Mouse (Mus musculus) limb, embryonic 12.5 days (tissue): ENCODE measurements at regions not wholly inside any gene's neighbourhood (a gene's known extent, or its start where the extent isn't known, plus 50 kb on each side); places are given as distances from the start of the nearest gene placed in this dataset.
"Not testable (repeated sequence)": the region's sequence is repeated elsewhere in the genome, so short reads cannot be mapped to it uniquely, and the experiment has no call there.

ENCODE experiments used
- ATAC-seq: fragments of 200-750 bp; cut with Nextera tagmentation; 2 replicates; pipeline ENCODE4 v1.8.0; 2017; ENCODE audit warnings: low read depth, moderate TSS enrichment; ENCODE audit not compliant: insufficient number of reproducible peaks, insufficient read depth, low FRiP score, low TSS enrichment
- H3K27ac ChIP-seq: fragments of 300-500 bp; sonication (generic); 2 replicates; pipeline ENCODE4 v1.5.1; 2016; ENCODE audit warnings: mild to moderate bottlenecking, moderate library complexity
- H3K27me3 ChIP-seq: fragments of 300-500 bp; sonication (generic); 2 replicates; pipeline ENCODE4 v1.6.1; 2016; ENCODE audit warnings: mild to moderate bottlenecking, moderate library complexity
- H3K36me3 ChIP-seq: fragments of 300-500 bp; sonication (generic); 2 replicates; pipeline ENCODE4 v1.6.1; 2016; ENCODE audit warnings: mild to moderate bottlenecking, moderate library complexity
- H3K4me1 ChIP-seq: fragments of 300-500 bp; sonication (generic); replicated peaks from 2 replicates; pipeline ENCODE4 v1.6.1; 2016
- H3K4me2 ChIP-seq: fragments of 300-500 bp; sonication (generic); 2 replicates; pipeline ENCODE4 v1.6.1; 2016; ENCODE audit warnings: mild to moderate bottlenecking, moderate library complexity
- H3K4me3 ChIP-seq: fragments of 300-500 bp; sonication (generic); replicated peaks from 2 replicates; pipeline ENCODE4 v1.5.1; 2016; ENCODE audit warnings: mild to moderate bottlenecking
- H3K9ac ChIP-seq: fragments of 300-500 bp; sonication (generic); replicated peaks from 2 replicates; pipeline ENCODE4 v1.6.1; 2016; ENCODE audit warnings: mild to moderate bottlenecking, moderate library complexity
- H3K9me3 ChIP-seq: fragments of 300-500 bp; sonication (generic); 2 replicates; pipeline ENCODE4 v1.6.1; 2016; ENCODE audit warnings: mild to moderate bottlenecking, moderate library complexity
- whole genome bisulfite sequencing: fragments of 180-500 bp; shearing (Covaris S2); methylation state at CpG from one replicate; pipeline ENCODE4 v1.1.7; 2016; 5-methylcytosine and 5-hydroxymethylcytosine counted together

GRCm38 (mm10) chr2:51752941-51753564 lies 125.7 kb downstream of the Tas2r134 start:
- H3K9me3 ChIP-seq, result no peaks in the 10 kb centered on the region
- H3K4me3 ChIP-seq, result no peak overlapping the region
- H3K4me2 ChIP-seq, result no peak overlapping the region
- H3K27ac ChIP-seq, result no peak overlapping the region
- ATAC-seq, result no peak
- H3K4me1 ChIP-seq, result 0 out of 2 replicates have a peak, but pooled peaks cover 3% of the 10 kb centered on the region
- H3K36me3 ChIP-seq, result no peaks in the 10 kb centered on the region
- H3K9ac ChIP-seq, result no peak overlapping the region
- WGBS, result 62% methylated on average over 12 of the region's 12 CpGs
- no peaks in the 10 kb centered on the region for H3K27me3 ChIP-seq

DNA sequence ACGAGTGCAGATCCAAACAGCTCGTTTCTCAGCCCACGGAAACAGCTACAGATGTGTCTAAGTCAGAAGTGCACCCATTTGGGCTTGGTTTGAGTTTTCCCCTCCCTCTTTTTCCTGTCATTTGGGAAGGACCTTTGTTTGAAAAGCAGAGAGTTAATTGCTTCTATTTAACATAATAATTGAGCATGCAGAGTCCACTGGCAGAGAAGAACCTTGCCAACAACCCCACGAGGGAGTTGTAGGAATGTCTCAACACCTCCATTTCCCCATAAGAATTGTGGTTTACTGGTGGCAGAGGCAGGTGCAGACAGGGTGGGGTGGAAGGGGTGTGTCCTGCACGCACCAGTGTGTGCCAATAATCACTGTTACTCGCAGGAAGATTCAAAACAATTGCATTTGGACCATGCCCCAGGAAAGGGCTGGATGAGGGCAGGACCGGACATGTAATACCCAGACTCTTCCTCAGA lies 126.3 kb downstream of the Tas2r134 start:
- Histone ChIP-seq H3K4me2 (no peak overlapping the region), H3K36me3 (no peaks in the 10 kb centered on the region), H3K27me3 (no peaks in the 10 kb centered on the region), H3K4me1 (0 out of 2 replicates have a peak, but pooled peaks cover 3% of the 10 kb centered on the region), H3K27ac (no peak overlapping the region), H3K9ac (no peak overlapping the region), H3K4me3 (no peak overlapping the region), H3K9me3 (no peaks in the 10 kb centered on the region)
- WGBS, result 56% methylated on average over 7 of the region's 7 CpGs
- no peak for ATAC-seq

DNA sequence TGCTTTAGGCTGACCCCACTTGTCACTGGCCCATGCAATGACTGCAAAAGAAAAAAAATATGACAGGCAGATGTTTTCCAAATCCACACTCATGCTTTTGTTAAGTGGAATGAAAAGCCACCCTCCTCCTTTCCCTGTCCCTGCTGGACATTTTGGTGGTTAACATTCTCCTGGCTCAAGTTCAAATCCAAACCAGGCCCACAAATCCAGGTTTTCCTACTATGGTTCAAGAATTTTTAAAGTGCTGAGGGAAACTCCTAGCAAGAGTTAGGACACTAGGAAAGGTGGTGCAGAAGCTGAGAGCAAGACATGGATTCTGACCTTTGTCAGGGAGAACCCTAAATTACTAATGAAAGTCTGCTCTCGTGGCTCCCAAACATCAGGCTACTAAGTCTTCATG lies 130.1 kb downstream of the Tas2r134 start:
- Histone ChIP-seq H3K36me3 (no peaks in the 10 kb centered on the region), H3K4me2 (no peak overlapping the region), H3K27me3 (no peaks in the 10 kb centered on the region), H3K4me3 (no peak overlapping the region), H3K9me3 (no peaks in the 10 kb centered on the region), H3K27ac (no peak overlapping the region), H3K4me1 (0 out of 2 replicates have a peak, but pooled peaks cover 3% of the 10 kb centered on the region), H3K9ac (no peak overlapping the region)
- 52% methylated on average over 1 of the region's 1 CpGs for whole genome bisulfite sequencing
- ATAC-seq, result no peak

GRCm38 (mm10) chr2:51758093-51758492 lies 130.8 kb downstream of the Tas2r134 start:
- 81% methylated on average over 8 of the region's 8 CpGs for WGBS
- H3K27ac ChIP-seq, result no peak overlapping the region
- no peak overlapping the region for H3K9ac ChIP-seq
- H3K36me3 ChIP-seq, result no peaks in the 10 kb centered on the region
- no peaks in the 10 kb centered on the region for H3K9me3 ChIP-seq
- 0 out of 2 replicates have a peak, but pooled peaks cover under 1% of the 10 kb centered on the region for H3K4me1 ChIP-seq
- H3K27me3 ChIP-seq, result no peaks in the 10 kb centered on the region
- no peak overlapping the region for H3K4me2 ChIP-seq
- no peak for ATAC-seq
- H3K4me3 ChIP-seq, result no peak overlapping the region

- H3K9ac ChIP-seq, result no peak overlapping the region
- peaks cover 17% of the 10 kb centered on the region for H3K4me1 ChIP-seq
- no peak overlapping the region for H3K27ac ChIP-seq
- WGBS, result 87% methylated on average over 4 of the region's 4 CpGs
- no peak for ATAC-seq
- no peak overlapping the region for H3K4me3 ChIP-seq
- H3K9me3 ChIP-seq, result no peaks in the 10 kb centered on the region
- H3K27me3 ChIP-seq, result no peaks in the 10 kb centered on the region
- no peaks in the 10 kb centered on the region for H3K36me3 ChIP-seq
- H3K4me2 ChIP-seq, result no peak overlapping the region
These were observed 135.6 kb downstream of the Tas2r134 start for GRCm38 (mm10) chr2:51762866-51763265.

- Histone ChIP-seq H3K4me2 (no peak overlapping the region), H3K9ac (no peak overlapping the region), H3K27ac (peak overlapping the region; percentile 47), H3K4me3 (no peak overlapping the region), H3K36me3 (no peaks in the 10 kb centered on the region), H3K4me1 (peaks cover 34% of the 10 kb centered on the region), H3K9me3 (no peaks in the 10 kb centered on the region), H3K27me3 (no peaks in the 10 kb centered on the region)
- WGBS, result 27% methylated on average over 4 of the region's 4 CpGs
- ATAC-seq, result peak; percentile 56; the same call in 1 of the 2 replicates
These were observed 140.3 kb downstream of the Tas2r134 start for GRCm38 (mm10) chr2:51767507-51768135.

GRCm38 (mm10) chr2:51768298-51769271 lies 141.3 kb downstream of the Tas2r134 start:
- Histone ChIP-seq H3K4me1 (peaks cover 34% of the 10 kb centered on the region), H3K27me3 (no peaks in the 10 kb centered on the region), H3K27ac (peak overlapping the region; percentile 47), H3K9me3 (no peaks in the 10 kb centered on the region), H3K4me2 (no peak overlapping the region), H3K36me3 (no peaks in the 10 kb centered on the region), H3K4me3 (no peak overlapping the region), H3K9ac (no peak overlapping the region)
- WGBS, result 34% methylated on average over 12 of the region's 12 CpGs
- ATAC-seq, result no peak; the same call in 1 of the 2 replicates

GRCm38 (mm10) chr2:51785169-51785568 lies 149.8 kb downstream of the Rbm43 start:
- ATAC-seq, result peak; percentile 42; the same call in 1 of the 2 replicates
- Histone ChIP-seq H3K9ac (no peak overlapping the region), H3K9me3 (no peaks in the 10 kb centered on the region), H3K4me3 (no peak overlapping the region), H3K27ac (no peak overlapping the region), H3K4me1 (no peaks in the 10 kb centered on the region), H3K27me3 (no peaks in the 10 kb centered on the region), H3K4me2 (no peak overlapping the region), H3K36me3 (no peaks in the 10 kb centered on the region)
- WGBS, result 50% methylated on average over 1 of the region's 1 CpGs

DNA sequence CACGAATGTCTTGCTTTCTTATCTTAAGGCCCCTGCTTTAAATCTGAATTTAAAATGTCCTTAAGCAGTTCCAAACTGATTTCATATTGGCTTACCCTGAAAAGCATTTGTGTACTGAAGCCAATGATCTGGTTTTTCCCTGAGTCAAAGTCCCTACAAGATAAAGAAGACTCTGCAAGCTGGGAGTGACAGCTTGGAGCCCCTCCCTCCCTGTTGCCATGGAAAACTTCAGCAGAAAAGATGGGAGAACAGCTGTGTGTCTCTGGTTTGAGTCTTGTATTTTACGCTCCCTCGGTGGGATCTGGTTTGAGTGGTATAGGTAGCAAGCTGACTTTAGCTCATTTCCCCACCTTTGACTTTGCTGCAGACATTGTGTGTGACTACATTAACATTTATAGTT lies 146.1 kb downstream of the Rbm43 start:
- no peak overlapping the region for H3K4me2 ChIP-seq
- H3K36me3 ChIP-seq, result no peaks in the 10 kb centered on the region
- H3K4me3 ChIP-seq, result no peak overlapping the region
- no peaks in the 10 kb centered on the region for H3K9me3 ChIP-seq
- no peak overlapping the region for H3K27ac ChIP-seq
- no peaks in the 10 kb centered on the region for H3K27me3 ChIP-seq
- 70% methylated on average over 3 of the region's 3 CpGs for WGBS
- H3K9ac ChIP-seq, result no peak overlapping the region
- no peaks in the 10 kb centered on the region for H3K4me1 ChIP-seq
- no peak for ATAC-seq

DNA sequence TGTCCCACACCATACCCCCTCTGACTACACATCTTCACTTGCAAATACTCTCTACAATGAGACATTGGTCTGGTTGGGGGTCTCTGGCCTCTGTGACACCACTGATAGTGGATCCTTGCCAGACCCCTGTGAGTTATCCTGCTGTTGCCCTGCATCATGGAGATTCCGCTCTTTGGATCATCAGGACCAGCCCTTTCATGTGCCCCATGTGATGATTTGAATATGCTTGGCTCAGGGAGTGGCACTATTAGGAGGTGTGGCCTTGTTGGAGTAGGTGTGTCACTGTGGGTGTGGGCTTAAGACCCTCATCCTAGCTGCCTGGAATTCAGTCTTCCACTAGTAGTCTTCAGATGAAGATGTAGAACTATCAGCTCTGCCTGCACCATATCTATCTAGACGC lies 141.7 kb downstream of the Rbm43 start:
- H3K4me1 ChIP-seq, H3K9ac ChIP-seq, H3K27me3 ChIP-seq, H3K27ac ChIP-seq, H3K9me3 ChIP-seq, H3K4me2 ChIP-seq, H3K4me3 ChIP-seq, ATAC-seq, H3K36me3 ChIP-seq: not testable (repeated sequence)
- 88% methylated on average over 2 of the region's 2 CpGs for WGBS

GRCm38 (mm10) chr2:51799856-51800255 lies 135.1 kb downstream of the Rbm43 start:
- Histone ChIP-seq H3K36me3 (no peaks in the 10 kb centered on the region), H3K4me3 (no peak overlapping the region), H3K9me3 (no peaks in the 10 kb centered on the region), H3K4me1 (no peaks in the 10 kb centered on the region), H3K4me2 (no peak overlapping the region), H3K27me3 (no peaks in the 10 kb centered on the region), H3K9ac (no peak overlapping the region), H3K27ac (no peak overlapping the region)
- ATAC-seq, result no peak
- 96% methylated on average over 1 of the region's 1 CpGs for WGBS
